Mouse (Mus musculus): ENCODE results near the gene Vstm2l. TPM values are rescaled to one million over a fixed set of nuclear protein-coding genes. Genes with fewer than 3 reads are reported as not detected.

Vstm2l gene
- polyA plus RNA-seq, 1 experiment from 2014 or later: 26.6 TPM

DNA sequence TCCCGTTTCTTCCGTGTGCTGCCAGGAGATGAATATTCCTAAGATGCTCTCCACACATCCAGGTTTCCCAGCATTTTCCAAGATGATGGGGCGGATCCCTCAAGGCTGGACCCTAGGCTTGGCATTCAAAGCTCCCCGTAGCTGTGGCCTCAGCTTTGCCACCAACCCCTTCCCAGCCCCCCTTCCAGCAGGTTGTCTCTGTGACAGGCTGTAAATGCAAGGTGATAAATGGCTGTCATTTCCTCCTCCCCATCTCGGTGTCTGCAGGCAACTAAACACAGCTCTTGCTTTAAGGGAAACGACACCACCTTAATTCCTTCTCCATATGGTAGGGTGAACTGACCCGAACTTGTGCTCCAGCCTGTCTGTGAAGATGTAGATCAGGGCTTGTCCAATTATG lies 61.1 kb downstream of the Vstm2l start:
- ATAC-seq: no peak
- H3K9ac ChIP-seq (ENCODE audit: low read depth, low read length): peak overlapping the region; percentile 52; the same call in 1 of the 2 replicates

DNA sequence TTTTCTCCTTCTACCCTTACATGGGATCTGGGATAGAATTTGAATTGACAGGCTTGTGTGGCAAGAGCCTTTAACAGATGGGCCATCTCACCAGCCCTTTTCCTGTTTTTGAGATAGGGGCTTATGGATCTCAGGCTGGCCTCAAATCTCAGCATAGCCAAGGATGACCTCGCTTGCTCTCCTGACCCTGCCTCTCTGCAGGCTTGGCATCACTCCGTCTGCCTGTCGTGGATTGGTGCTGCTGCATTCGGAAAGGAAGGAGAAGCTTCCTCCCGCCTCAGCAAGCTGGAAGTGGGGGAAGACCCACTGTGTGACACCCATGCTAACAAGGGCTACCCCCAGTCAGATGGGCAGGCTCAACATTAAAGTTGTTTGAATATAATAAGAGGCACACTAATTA lies 64.8 kb downstream of the Vstm2l start:
- ATAC-seq: no peak
- Histone ChIP-seq H3K36me3 (ENCODE audit: control insufficient read depth, insufficient read depth, low read length) (no peaks in the 10 kb centered on the region), H3K4me2 (ENCODE audit: low read length) (no peak overlapping the region), H3K9me3 (replicated peaks; ENCODE audit: control insufficient read depth, low read length, poor library complexity, severe bottlenecking) (no peaks in the 10 kb centered on the region), H3K9ac (ENCODE audit: low read depth, low read length) (no peak overlapping the region), H3K27ac (ENCODE audit: low read length) (no peak overlapping the region), H3K4me3 (ENCODE audit: low read depth, low read length) (no peak overlapping the region), H3K27me3 (ENCODE audit: control insufficient read depth, insufficient read depth, low read depth, low read length) (no peaks in the 10 kb centered on the region), H3K4me1 (ENCODE audit: control insufficient read depth, insufficient read depth, low read length) (peaks cover 18% of the 10 kb centered on the region)
- WGBS: 74% methylated on average over 5 of the region's 5 CpGs

More for the DNA sequence above, 61.1 kb downstream of the Vstm2l start:
- Histone ChIP-seq H3K4me3 (ENCODE audit: low read depth, low read length) (no peak overlapping the region), H3K4me1 (ENCODE audit: control insufficient read depth, insufficient read depth, low read length) (peaks cover 18% of the 10 kb centered on the region), H3K27me3 (ENCODE audit: control insufficient read depth, insufficient read depth, low read depth, low read length) (no peaks in the 10 kb centered on the region), H3K36me3 (ENCODE audit: control insufficient read depth, insufficient read depth, low read length) (no peaks in the 10 kb centered on the region), H3K27ac (ENCODE audit: low read length) (peak overlapping the region; percentile 71), H3K9me3 (replicated peaks; ENCODE audit: control insufficient read depth, low read length, poor library complexity, severe bottlenecking) (no peaks in the 10 kb centered on the region), H3K4me2 (ENCODE audit: low read length) (peak overlapping the region; percentile 43; the same call in 1 of the 2 replicates)
- WGBS: 12% methylated on average over 7 of the region's 7 CpGs

DNA sequence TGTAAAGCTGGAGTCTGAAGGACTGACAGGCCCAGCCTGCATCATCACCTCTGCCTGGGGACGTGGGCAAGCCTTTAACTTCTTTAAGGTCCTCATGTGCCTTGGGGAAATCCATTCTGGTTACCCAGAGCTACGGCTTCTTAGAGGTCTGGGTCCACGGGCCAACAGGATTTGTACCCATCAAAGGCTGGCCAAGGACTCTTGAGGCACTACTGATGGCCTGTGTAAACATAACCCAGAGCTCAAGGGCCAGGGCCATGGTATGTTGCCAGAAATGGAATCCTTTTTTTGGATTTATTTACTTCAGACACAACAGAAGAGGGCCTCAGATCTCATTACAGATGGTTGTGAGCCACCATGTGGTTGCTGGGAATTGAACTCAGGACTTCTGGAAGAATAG lies 68.3 kb downstream of the Vstm2l start:
- no peak for ATAC-seq
- Histone ChIP-seq H3K9ac (ENCODE audit: low read depth, low read length) (no peak overlapping the region), H3K4me2 (ENCODE audit: low read length) (no peak overlapping the region), H3K4me1 (ENCODE audit: control insufficient read depth, insufficient read depth, low read length) (peaks cover 23% of the 10 kb centered on the region), H3K9me3 (replicated peaks; ENCODE audit: control insufficient read depth, low read length, poor library complexity, severe bottlenecking) (no peaks in the 10 kb centered on the region), H3K36me3 (ENCODE audit: control insufficient read depth, insufficient read depth, low read length) (no peaks in the 10 kb centered on the region), H3K27ac (ENCODE audit: low read length) (no peak overlapping the region), H3K4me3 (ENCODE audit: low read depth, low read length) (no peak overlapping the region), H3K27me3 (ENCODE audit: control insufficient read depth, insufficient read depth, low read depth, low read length) (no peaks in the 10 kb centered on the region)
- WGBS: 89% methylated on average over 3 of the region's 3 CpGs

DNA sequence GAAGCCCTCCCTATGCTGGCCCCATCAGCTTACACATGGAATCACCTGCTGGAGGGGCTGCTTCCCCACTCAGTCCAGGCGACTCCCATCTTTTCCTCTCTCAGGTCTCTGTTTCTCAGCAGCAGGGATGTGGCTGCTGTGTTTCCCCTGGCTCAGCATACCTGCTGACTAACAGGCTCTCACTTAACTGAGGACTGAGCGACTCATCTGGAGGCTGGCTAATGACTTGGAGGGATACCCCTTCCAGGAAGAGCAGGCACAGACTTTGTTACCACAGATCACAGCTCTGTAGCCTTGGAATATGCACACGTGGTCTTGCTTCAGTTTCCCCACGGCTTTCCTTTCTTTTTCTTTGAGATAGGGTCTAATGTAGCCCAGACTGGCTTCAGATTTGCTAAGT lies 68.8 kb downstream of the Vstm2l start:
- no peak overlapping the region for H3K4me2 ChIP-seq (ENCODE audit: low read length)
- H3K4me1 ChIP-seq (ENCODE audit: control insufficient read depth, insufficient read depth, low read length): peaks cover 28% of the 10 kb centered on the region
- no peak for ATAC-seq
- H3K27me3 ChIP-seq (ENCODE audit: control insufficient read depth, insufficient read depth, low read depth, low read length): no peaks in the 10 kb centered on the region
- H3K27ac ChIP-seq (ENCODE audit: low read length): no peak overlapping the region
- H3K36me3 ChIP-seq (ENCODE audit: control insufficient read depth, insufficient read depth, low read length): no peaks in the 10 kb centered on the region
- no peaks in the 10 kb centered on the region for H3K9me3 ChIP-seq (replicated peaks; ENCODE audit: control insufficient read depth, low read length, poor library complexity, severe bottlenecking)
- no peak overlapping the region for H3K9ac ChIP-seq (ENCODE audit: low read depth, low read length)
- 92% methylated on average over 4 of the region's 4 CpGs for WGBS
- no peak overlapping the region for H3K4me3 ChIP-seq (ENCODE audit: low read depth, low read length)

DNA sequence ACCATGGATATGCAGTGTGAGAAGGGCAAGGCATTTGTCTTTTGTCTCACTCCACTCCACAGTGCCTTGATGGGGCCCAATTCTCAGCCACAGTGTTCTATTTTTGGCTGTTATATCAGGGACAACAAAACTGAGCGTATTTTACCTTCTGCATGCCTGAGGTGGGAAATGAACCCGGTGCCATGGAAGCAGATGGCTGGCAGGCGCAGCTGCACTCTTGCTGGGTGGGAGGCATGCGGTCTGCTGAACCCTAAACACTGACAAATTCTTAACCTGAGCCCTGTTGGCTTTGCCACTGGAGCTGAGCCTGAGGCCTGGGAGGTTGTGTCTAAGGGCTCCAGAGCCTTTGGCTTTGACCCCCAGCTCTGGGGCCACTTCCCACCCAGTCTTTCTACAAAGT lies 71.2 kb downstream of the Vstm2l start:
- Histone ChIP-seq H3K4me2 (ENCODE audit: low read length) (no peak overlapping the region), H3K27ac (ENCODE audit: low read length) (peak overlapping the region; percentile 14), H3K4me1 (ENCODE audit: control insufficient read depth, insufficient read depth, low read length) (peaks cover 45% of the 10 kb centered on the region), H3K36me3 (ENCODE audit: control insufficient read depth, insufficient read depth, low read length) (no peaks in the 10 kb centered on the region), H3K4me3 (ENCODE audit: low read depth, low read length) (no peak overlapping the region), H3K27me3 (ENCODE audit: control insufficient read depth, insufficient read depth, low read depth, low read length) (no peaks in the 10 kb centered on the region), H3K9me3 (replicated peaks; ENCODE audit: control insufficient read depth, low read length, poor library complexity, severe bottlenecking) (no peaks in the 10 kb centered on the region), H3K9ac (ENCODE audit: low read depth, low read length) (no peak overlapping the region)
- no peak for ATAC-seq
- 80% methylated on average over 4 of the region's 4 CpGs for WGBS

DNA sequence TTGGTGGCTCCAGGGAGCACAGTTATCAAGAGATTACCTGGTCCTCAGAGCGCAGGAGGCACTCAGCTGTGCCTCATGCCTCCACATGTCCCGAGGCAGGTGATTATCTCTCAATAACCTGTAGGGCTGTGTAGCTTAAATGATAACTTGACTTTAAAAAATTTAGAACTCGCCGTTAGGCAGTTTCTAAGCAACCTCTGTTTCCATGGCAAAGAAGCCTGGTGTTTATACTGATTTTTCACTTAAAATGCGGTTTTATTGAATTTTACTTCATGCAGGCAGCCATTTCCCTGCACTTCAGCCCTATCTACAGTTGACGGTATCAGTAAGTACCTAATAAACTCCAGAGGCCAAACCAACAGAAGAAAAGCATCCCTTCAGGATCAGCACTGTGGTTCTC lies 71.8 kb downstream of the Vstm2l start:
- Histone ChIP-seq H3K27me3 (ENCODE audit: control insufficient read depth, insufficient read depth, low read depth, low read length) (no peaks in the 10 kb centered on the region), H3K36me3 (ENCODE audit: control insufficient read depth, insufficient read depth, low read length) (no peaks in the 10 kb centered on the region), H3K27ac (ENCODE audit: low read length) (peak overlapping the region; percentile 71), H3K9ac (ENCODE audit: low read depth, low read length) (no peak overlapping the region), H3K4me3 (ENCODE audit: low read depth, low read length) (no peak overlapping the region), H3K9me3 (replicated peaks; ENCODE audit: control insufficient read depth, low read length, poor library complexity, severe bottlenecking) (no peaks in the 10 kb centered on the region), H3K4me1 (ENCODE audit: control insufficient read depth, insufficient read depth, low read length) (peaks cover 45% of the 10 kb centered on the region), H3K4me2 (ENCODE audit: low read length) (no peak overlapping the region)
- 64% methylated on average over 6 of the region's 6 CpGs for WGBS
- no peak for ATAC-seq

DNA sequence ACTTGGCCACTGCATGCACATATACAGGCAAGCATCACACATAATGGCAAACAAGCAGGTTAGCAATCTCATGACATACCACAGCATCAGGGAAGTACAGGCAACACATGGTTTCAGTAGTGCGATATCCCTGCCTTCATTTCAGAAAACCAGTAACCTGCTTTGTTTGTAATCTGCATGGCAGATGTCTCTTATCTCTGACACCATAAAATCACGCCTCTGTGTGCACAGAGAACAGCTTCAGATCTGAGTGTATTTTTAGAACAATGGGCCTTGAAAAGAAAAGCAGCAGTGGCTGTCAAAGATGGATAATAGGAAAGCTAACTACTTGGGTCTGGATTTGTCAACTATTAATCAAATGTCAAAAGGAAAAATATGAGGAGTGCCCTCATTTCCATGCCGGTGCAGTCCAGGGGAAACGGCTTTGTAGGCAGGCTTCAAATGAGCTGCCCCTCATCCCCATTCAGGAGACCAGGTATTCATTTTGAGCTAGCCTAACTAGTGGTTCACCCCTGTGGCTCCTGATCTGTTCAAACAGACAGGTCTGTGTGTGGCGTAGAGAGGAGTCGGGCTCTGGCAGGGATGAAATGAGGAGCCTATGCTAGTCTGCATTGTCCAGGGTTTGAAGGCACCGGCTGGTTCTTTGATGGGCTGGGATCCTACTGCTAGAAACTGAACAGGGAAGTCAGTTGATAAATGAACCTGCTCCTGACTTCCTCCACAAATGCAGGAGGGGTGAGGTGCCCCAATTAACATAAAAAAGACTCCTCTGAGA lies 74.2 kb downstream of the Vstm2l start:
- Histone ChIP-seq H3K4me2 (ENCODE audit: low read length) (no peak overlapping the region), H3K9me3 (replicated peaks; ENCODE audit: control insufficient read depth, low read length, poor library complexity, severe bottlenecking) (no peaks in the 10 kb centered on the region), H3K4me3 (ENCODE audit: low read depth, low read length) (no peak overlapping the region), H3K27me3 (ENCODE audit: control insufficient read depth, insufficient read depth, low read depth, low read length) (no peaks in the 10 kb centered on the region), H3K9ac (ENCODE audit: low read depth, low read length) (no peak overlapping the region), H3K4me1 (ENCODE audit: control insufficient read depth, insufficient read depth, low read length) (peaks cover 45% of the 10 kb centered on the region), H3K27ac (ENCODE audit: low read length) (peak overlapping the region; percentile 65), H3K36me3 (ENCODE audit: control insufficient read depth, insufficient read depth, low read length) (peaks cover 3% of the 10 kb centered on the region; the same call in 1 of the 2 replicates)
- ATAC-seq: peak; percentile 41; the same call in 1 of the 2 replicates
- WGBS: 50% methylated on average over 7 of the region's 7 CpGs

DNA sequence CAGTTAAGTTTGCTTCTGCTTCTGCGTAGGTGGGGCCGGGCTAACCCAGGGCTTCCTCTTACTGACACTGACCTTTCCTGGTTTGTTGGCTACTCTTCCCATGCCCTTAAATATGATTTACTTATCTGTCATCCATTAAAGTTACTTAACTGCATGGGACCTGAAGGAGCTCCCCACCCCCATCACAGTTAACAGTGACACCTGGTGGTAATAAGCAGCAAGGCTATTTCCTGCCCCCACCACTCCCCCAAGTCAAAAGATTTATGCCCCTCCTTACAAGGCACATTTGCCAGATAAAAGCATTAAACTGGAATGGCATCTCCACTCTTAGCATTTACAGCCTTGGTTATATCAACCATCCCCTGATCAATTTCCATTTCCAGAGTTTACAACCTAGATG lies 75.5 kb downstream of the Vstm2l start:
- Histone ChIP-seq H3K9me3 (replicated peaks; ENCODE audit: control insufficient read depth, low read length, poor library complexity, severe bottlenecking) (no peaks in the 10 kb centered on the region), H3K4me3 (ENCODE audit: low read depth, low read length) (no peak overlapping the region), H3K9ac (ENCODE audit: low read depth, low read length) (no peak overlapping the region), H3K27ac (ENCODE audit: low read length) (no peak overlapping the region), H3K36me3 (ENCODE audit: control insufficient read depth, insufficient read depth, low read length) (peaks cover 5% of the 10 kb centered on the region; the same call in 1 of the 2 replicates), H3K4me1 (ENCODE audit: control insufficient read depth, insufficient read depth, low read length) (peaks cover 42% of the 10 kb centered on the region), H3K4me2 (ENCODE audit: low read length) (no peak overlapping the region), H3K27me3 (ENCODE audit: control insufficient read depth, insufficient read depth, low read depth, low read length) (no peaks in the 10 kb centered on the region)
- no peak for ATAC-seq
- WGBS: 96% methylated on average over 2 of the region's 2 CpGs

DNA sequence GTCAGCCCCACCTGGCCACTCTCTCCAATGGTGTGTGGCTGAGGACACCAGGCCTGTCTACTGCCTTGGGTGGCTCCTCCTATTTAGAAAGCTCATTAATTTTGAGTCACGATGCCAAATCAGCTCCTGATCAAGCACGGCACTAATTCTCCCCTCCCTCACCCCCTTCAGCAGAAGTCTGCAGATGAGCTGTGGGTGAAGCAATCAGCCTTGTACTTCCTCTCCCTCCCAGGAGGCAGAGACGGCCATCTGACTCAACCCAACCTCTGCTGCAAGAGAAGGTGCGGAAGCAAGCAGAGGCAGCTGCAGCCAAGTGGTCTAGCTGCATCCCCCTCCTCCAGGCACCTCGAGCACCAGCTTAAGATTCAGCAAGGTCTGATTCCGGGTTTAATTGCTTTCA lies 76.6 kb downstream of the Vstm2l start:
- Histone ChIP-seq H3K4me3 (ENCODE audit: low read depth, low read length) (no peak overlapping the region), H3K4me1 (ENCODE audit: control insufficient read depth, insufficient read depth, low read length) (peaks cover 39% of the 10 kb centered on the region), H3K4me2 (ENCODE audit: low read length) (no peak overlapping the region), H3K9me3 (replicated peaks; ENCODE audit: control insufficient read depth, low read length, poor library complexity, severe bottlenecking) (no peaks in the 10 kb centered on the region), H3K27ac (ENCODE audit: low read length) (no peak overlapping the region), H3K9ac (ENCODE audit: low read depth, low read length) (no peak overlapping the region), H3K36me3 (ENCODE audit: control insufficient read depth, insufficient read depth, low read length) (peaks cover 6% of the 10 kb centered on the region; the same call in 1 of the 2 replicates), H3K27me3 (ENCODE audit: control insufficient read depth, insufficient read depth, low read depth, low read length) (no peaks in the 10 kb centered on the region)
- 64% methylated on average over 6 of the region's 6 CpGs for WGBS
- no peak for ATAC-seq
